Mouse (Mus musculus) cerebellum, adult 11 months (tissue): ENCODE measurements around the gene Luzp1.

Experiments
- DNase-seq: peaks from one replicate; pipeline ENCODE4 v3.0.0; 2022

Gene Luzp1

DNA sequence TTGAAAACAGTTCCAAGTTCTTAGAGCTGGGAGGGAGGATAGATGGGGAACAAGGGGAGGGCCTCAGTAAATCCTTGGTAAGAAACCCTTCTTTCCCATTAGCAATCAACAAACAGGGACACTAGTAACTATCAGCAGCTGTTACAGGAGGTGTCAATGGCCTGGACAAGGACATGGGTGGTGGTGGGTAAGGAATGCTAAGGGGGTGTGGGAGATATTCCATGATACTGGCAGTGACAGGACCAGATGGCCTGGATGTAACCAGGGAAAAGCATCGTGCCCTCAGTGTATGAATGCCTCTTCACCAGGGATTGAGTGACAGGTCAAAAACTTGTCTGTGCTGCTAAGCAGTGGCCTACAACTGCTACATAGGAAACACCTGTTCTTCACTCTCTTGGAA lies 83.5 kb downstream of the Luzp1 start:
- DNase-seq, result no peak

DNA sequence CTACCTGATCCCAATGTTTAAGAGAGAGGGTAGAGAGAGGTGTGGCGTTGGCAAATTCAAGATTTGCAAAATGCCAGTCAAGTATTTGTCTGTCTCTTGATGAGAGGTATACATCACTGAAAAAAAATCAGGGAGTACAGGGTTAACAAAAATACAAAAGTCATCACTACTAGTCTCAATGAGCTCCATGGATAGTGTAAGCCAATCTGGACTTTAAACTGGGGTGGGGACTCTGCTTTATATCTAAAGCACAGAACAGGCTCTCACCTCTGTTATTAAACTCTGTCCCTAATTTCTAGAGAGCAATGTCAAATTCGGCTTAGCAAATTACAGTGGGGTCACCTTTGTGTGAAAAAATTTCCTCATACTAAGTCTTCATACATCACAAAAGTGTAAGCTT lies 88.1 kb downstream of the Luzp1 start:
- no peak for DNase-seq

DNA sequence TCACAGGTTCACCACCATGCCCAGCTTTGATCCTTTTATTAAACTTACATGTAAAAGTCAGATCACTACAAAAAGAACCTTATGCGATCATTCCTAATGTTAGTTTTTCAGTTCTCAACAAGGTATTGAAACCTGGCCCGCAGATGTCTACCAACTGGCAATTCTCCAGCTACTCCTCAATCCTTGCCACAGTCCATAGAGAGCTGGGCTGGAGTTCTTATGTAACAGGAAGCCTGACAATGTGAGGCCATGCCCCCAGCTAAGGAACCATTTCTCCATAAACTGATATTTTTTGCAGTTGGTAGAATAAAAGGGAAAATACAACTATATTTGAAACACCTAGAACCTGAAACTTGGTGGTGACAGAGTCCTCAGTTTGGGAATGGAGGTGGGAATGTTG lies 90.1 kb downstream of the Luzp1 start:
- DNase-seq, result no peak

DNA sequence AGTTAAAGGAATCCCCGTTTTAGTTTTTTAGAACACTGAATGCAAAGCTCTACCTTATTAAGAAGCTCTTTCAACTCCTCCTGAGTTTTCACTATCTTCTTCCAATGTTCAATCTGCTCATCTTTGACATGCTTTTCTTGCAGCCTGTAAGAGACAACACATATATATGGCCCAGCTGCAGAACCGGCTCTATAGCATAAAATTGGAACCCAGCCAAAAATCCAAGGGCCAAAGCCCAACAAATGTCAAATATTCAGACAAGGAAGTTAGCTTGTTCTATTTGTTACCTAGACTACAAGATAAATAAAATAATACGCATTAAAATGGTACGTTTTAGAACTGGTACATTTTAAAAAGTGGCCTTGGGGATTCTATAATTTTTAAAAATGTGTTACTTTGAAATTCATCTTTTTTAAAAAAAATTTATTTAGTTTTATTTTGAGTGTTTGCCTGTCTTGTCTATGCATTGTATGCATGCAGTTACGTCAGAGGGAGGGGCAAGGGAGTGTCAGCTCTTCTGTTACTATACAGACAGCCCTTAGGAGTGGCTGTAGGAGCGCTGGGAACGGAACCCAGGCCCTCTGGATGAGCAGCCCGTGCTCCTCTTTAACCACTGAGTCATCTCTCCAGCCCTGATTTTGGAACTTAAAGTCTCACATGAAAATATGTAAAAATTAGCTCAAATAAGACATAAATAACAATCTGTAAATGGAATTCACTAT lies 90.9 kb downstream of the Luzp1 start:
- DNase-seq, result no peak

DNA sequence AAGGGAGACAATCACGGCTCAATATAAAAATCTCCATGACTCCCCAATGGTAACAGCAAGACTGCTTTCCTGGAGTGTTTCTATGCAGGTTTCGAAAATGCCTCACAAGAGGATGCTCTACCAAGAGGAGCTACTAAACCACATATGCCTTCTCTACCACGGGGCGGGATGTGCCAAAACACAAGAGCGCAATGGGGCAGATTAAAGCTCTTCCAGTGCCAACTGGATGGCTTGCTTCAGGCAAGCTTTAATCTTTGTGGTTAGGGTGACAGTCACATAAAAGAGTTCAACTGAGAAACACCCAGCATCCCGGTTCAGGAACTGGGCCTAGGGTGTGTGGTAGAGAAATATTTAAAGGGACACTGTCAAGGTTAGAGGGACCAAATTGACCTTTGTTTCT lies 93.2 kb downstream of the Luzp1 start:
- DNase-seq, result peak; percentile 26

DNA sequence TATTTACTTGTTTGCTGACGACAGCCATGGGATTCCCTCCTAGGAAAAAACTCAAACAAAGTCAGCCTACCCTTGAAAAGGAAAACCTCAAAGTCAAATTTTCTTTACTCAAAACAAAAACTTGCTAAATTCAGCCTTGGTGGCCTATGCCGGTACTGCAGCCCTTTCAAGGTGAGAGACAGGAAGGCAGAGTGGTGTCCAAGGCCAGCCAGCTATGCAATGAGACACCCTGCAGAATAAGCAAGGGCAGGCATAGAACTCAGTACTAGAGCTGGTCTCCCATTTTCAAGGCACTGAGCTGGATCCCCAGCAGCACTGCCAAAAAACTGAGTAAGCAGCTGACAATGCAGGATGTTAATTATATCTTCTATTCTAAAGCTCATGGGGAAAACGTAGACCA lies 99.1 kb downstream of the Luzp1 start:
- DNase-seq, result no peak

DNA sequence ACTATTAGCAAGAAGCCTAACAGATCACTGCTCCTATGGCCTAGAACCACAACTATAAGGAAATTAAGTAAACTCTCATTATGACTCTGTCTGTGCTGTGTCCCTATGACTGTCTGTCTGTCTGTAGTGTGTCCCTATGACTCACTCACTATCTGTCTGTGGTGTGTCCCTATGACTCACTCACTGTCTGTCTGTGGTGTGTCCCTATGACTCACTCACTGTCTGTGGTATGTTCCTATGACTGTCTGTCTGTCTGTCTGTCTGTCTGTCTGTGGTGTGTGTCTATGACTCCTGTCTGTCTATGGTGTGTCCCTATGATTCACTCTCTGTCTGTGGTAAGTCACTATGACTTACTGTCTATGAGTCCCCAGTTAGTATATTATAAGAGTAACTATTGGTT lies 100.4 kb downstream of the Luzp1 start:
- DNase-seq, result no peak

DNA sequence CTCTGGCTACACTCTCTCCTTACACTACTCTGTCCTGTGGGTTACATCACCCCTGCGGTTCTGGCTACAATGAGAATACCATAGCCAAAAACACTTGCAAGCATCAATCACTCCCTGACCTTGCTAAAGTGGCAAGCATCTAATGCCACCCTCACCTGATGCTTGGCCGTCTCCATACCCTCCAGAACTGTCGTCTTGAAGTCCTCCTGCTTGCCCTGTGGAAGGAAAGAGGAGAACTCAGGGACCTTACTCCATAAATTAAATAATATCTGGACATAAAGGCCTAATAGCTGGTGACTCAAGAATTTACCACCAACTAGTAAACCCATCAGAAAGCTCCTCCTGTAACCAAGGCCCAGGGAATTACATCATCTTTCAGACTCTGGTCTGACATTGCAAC lies 112.3 kb downstream of the Luzp1 start:
- no peak for DNase-seq

DNA sequence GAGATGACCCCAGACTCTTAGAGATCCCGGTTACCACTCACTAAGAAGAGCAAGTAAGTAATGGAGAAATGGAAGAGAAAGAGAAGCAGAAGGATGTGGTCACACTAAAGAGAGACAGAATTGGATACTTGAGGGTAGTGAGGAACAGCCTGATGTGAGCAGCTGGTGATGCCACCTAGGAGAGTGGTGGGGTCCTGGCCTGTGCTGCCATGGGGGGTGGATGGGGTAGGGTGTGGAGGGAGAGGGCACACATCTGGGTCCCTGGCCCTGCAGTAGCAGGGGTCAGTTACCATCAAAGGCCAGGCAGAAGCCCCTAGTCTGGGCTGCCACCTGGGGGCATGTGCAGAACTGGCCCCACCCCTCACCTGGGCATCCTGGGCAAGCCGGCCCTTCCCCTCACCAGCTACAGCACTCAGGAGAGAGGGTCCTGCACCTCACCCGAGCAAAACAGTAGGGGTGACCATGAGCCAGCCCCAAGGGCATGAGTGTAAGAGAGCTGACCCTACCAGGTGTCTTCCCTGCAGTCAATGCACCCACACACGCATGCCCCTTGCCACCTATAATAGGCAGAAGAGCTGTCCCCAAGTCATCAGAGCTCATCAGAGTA lies 117.8 kb downstream of the Luzp1 start:
- DNase-seq, result no peak

DNA sequence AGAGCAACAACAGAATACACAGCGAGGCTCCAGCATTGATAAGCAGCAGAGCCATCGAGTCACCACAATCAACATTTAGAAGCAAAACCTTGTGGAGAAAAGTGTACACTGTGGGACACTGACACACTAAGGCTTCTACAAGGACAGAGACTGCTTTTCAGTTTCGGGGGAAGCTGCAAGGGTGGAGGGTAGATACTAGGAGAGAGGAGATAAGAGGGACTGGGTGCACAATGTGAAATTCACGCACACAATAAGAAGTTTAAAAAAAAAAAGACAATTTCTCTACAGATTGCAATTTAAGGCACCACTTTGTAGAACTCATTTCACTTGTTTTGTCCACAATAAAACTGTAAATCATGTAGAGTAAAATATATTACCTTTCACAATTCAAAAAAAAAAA lies 118.4 kb downstream of the Luzp1 start:
- DNase-seq, result no peak

DNA sequence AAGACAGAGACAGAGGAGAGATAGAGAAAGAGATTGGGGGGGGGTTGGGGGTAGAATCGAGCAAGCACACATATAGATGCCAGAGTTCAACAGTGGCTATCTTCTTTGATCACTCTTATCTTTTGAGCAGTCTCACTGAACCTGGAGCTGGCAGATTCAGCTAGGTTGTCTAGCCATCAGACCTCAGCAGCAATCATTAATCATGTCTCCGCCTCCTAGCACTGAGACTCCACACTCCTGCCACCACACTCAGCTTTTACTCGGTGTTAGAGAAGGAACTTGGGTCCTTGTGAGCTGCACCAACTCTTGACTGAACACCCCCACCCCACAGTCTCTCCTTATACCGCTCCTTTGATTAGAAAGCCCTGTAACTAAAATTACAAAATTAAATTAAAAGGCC lies 122.5 kb downstream of the Luzp1 start:
- no peak for DNase-seq

DNA sequence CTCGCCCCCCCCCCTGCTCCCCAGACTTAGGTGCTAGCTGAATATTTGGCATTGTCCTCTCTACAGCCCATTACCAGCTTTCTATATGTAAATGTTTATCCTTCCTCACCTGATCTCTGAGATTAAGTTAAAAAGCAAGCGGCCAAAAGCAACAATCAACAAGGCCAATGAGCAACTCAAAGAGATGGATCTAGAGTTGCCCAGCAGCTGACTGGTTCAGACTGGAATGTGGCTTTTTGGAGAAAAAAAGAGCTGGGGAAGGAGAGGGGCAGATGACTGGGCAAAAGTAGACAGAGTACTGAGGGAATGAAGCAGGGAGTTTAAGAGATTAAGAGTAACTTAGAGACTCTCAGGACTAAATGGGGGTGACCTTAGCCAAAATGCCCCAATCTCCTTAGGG lies 124.4 kb downstream of the Luzp1 start:
- no peak for DNase-seq

DNA sequence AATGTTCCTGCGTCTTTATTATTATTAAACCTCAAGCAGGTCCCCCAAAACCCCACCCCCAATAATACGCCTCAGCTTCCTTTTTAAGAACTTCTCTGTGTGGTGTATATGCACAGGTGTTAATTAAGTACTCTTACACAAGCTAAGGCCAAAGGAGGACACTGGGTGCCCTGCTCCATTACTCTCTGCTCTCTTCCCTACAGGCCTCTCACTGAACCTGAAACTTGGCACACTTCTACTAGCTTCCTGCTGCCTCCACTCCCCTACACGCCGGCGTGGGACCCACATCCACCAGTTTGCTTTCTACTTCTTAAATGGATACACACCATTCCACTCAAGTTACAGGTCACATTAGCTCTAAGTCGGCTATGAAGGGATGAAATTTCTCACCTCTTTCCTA lies 125.7 kb downstream of the Luzp1 start:
- no peak for DNase-seq

DNA sequence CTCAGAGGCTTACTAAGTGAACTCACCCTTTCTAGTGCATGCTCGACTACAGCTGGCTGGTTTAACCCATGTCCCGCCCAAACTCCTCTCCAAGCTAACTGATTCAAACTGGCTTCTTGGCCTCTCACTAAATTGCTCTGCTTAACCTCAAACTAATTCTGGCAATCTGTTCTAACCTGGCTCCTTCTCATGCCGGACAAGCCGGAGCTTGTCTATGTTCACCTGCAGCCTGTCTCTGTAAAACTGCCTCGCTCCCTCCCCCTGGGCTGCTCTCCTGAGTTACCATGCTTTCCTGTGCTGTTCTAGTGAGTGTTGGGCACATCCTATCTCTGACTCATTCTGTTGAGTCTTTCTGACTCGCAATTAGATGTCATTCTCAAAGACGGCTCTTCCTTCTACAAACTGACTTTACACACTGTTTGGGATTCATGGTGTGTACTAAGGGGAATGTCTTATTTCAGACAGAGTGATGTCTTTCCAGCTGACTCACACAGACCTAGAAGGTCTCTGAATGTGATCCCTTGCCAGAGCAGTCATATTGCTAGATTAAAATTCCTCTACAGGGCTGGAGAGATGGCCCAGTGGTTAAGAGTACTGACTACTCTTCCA lies 128.8 kb downstream of the Luzp1 start:
- DNase-seq, result no peak

DNA sequence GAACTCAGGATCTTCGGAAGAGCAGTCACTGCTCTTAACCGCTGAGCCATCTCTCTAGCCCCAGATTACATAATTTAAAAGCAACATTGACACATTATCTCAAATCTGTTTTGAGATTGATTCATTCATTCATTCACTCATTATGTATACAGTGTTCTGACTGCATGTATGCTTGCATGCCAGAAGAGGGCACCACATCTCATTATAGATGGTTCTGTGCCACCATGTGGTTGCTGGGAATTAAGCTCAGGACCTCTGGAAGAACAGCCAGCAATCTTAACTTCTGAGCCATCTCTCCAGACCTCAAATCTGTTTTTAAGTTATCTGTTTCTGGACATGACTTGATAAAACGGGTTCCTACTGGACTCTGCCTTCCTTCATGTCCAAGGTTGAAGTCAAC lies 130.3 kb downstream of the Luzp1 start:
- DNase-seq, result no peak

DNA sequence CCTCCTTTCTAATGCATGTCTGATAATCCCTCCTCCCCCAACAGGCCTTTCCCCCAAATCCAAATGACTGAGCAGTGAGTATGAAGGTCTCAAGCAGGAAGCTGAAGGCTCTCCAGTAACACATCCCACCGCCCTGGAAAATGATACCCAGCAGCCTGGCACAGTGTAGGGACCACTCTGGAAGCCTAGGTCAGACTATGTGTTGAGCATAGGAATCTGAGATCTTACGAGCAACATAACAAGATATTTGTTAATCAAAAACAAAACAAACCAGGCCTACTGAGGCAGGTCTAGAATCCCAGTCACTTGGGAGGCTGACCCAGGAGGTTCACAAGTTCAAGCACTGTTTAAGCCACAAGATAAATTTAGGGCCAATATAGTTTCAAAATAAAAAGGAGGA lies 131.0 kb downstream of the Luzp1 start:
- no peak for DNase-seq

DNA sequence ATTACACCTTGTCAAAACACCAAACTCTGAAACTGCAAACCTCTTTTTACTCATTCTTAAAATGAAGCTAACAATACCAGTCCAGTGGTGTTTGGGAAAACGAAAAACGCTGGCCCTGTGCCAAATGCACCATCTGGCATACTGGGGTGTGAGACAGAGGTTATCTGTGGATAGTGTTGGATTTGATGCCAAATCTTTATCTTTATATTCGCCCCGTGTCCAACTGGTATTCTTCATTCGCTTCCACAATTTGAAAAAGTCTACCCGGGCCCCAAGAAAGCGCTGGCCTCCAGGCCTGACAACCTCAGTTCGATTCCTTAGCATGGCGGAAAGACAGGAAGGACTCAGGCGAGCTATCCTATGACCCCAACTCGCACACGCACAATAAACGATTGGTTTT lies 131.9 kb downstream of the Luzp1 start:
- peak; percentile 53 for DNase-seq

DNA sequence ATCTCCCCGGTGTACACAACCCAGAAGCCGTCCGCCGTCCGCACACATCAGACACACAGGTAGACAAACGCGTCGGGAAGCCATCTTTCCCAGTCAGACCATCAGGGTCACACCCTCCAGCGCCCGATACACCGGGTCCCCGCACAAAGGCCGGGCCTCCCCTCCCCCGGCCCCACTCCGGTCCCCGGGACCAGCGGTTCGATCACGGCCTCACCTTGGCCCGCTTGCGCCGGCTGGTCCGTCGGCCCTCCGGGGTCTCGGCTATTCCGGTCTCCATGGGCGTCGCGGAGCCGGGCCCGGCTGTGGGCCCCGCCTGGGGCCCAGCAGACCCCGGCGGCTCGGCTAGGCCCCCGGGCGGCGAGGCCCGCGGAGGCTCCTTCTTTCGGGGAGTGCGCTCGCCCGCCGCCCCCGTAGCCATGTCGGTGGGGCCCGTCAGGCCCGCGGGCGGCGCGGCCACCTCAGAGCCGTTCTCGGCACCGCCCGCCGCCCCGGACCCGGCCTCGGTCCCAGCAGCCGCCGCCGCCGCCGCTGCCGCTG lies 132.5 kb downstream of the Luzp1 start:
- DNase-seq, result peak; percentile 28

DNA sequence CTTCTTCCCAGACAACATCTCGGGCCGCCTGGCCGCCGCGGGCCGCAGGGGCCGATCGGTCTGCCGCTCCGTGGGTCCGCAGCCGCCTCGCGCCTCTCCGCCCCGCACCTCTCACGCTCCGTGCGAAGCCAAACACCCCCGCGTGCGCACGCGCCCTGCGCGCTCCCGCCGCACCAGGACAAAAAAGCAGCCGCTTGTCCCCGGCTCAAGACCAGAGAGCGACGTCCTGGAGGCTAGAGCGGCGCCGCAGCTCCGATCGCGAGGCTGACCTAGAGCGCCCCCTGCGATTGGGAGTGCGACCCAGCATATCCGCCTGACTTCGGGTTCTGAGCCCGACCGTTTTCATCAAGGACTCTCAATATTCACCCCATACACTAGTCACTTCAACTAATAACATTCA lies 133.0 kb downstream of the Luzp1 start, which contains the start of gene Kdm1a:
TSS of gene Kdm1a (minus strand) at position 156 of the 400 bp plus-strand sequence.
- peak; percentile 94 for DNase-seq
